Mouse (Mus musculus) forebrain, embryonic 11.5 days (tissue): ENCODE data around the gene Dnajc5. TPM values are rescaled to one million over a fixed set of nuclear protein-coding genes. Genes with fewer than 3 reads are reported as not detected.
A peak's percentile ranks its signal among the peaks of the same experiment; 100 is the strongest.

ENCODE experiments used
- ATAC-seq: fragments of 200-750 bp; cut with Nextera tagmentation; replicated peaks from 2 replicates; pipeline ENCODE4 v1.8.0; 2017; ENCODE audit warnings: moderate TSS enrichment; ENCODE audit not compliant: low FRiP score
- DNase-seq: peaks from one replicate; pipeline ENCODE4 v3.0.0-alpha.2; 2017; ENCODE audit warnings: low spot score
- H3K27ac ChIP-seq: fragments of 300-500 bp; sonication (generic); 2 replicates; pipeline ENCODE4 v1.5.1; 2014; ENCODE audit warnings: low read depth, low read length
- H3K27me3 ChIP-seq: fragments of 300-500 bp; sonication (generic); 2 replicates; pipeline ENCODE4 v1.6.1; 2014; ENCODE audit warnings: mild to moderate bottlenecking, low read length, mixed read lengths; ENCODE audit not compliant: control insufficient read depth, insufficient read depth
- H3K36me3 ChIP-seq: fragments of 300-500 bp; sonication (generic); 2 replicates; pipeline ENCODE4 v1.6.1; 2014; ENCODE audit warnings: mild to moderate bottlenecking, low read length, moderate library complexity, mixed read lengths; ENCODE audit not compliant: control insufficient read depth, insufficient read depth
- H3K4me1 ChIP-seq: fragments of 300-500 bp; sonication (generic); replicated peaks from 2 replicates; pipeline ENCODE4 v1.6.1; 2014; ENCODE audit warnings: low read length, mixed read lengths; ENCODE audit not compliant: control insufficient read depth, insufficient read depth
- H3K4me2 ChIP-seq: fragments of 300-500 bp; sonication (generic); 2 replicates; pipeline ENCODE4 v1.6.1; 2014; ENCODE audit warnings: low read depth, mild to moderate bottlenecking, low read length, moderate library complexity, mixed read lengths; ENCODE audit not compliant: severe bottlenecking
- H3K4me3 ChIP-seq: fragments of 300-500 bp; sonication (generic); 2 replicates; pipeline ENCODE4 v1.5.1; 2014; ENCODE audit warnings: low read depth, low read length
- H3K9ac ChIP-seq: fragments of 300-500 bp; sonication (generic); 2 replicates; pipeline ENCODE4 v1.6.1; 2014; ENCODE audit warnings: low read length
- H3K9me3 ChIP-seq: fragments of 300-500 bp; sonication (generic); 2 replicates; pipeline ENCODE4 v1.6.1; 2016; ENCODE audit warnings: low read length, mixed read lengths; ENCODE audit not compliant: control insufficient read depth
- WGBS: fragments of 180-500 bp; shearing (Covaris S2); extraction: QIAGEN DNeasy Blood & Tissue Kit; methylation state at CpG from one replicate; pipeline ENCODE4 v1.1.7; 2014; 5-methylcytosine and 5-hydroxymethylcytosine counted together
- microRNA-seq: library from miRNA; unstranded; fragments of <30 nt; microRNA quantifications from one replicate; pipeline ENCODE4, GENCODE M21; 2016; ENCODE audit not compliant: insufficient number of aligned reads
- polyA plus RNA-seq: library from polyadenylated mRNA; unstranded; fragments of >200 nt; fragmentation: Nextera tagmentation; extraction: Ambion mirVana; gene quantifications from 2 replicates; pipeline ENCODE4 v1.2.1, GENCODE M21; 2014

Gene Dnajc5
- polyA plus RNA-seq, 1 experiment from 2014 or later, result 103 TPM

DNA sequence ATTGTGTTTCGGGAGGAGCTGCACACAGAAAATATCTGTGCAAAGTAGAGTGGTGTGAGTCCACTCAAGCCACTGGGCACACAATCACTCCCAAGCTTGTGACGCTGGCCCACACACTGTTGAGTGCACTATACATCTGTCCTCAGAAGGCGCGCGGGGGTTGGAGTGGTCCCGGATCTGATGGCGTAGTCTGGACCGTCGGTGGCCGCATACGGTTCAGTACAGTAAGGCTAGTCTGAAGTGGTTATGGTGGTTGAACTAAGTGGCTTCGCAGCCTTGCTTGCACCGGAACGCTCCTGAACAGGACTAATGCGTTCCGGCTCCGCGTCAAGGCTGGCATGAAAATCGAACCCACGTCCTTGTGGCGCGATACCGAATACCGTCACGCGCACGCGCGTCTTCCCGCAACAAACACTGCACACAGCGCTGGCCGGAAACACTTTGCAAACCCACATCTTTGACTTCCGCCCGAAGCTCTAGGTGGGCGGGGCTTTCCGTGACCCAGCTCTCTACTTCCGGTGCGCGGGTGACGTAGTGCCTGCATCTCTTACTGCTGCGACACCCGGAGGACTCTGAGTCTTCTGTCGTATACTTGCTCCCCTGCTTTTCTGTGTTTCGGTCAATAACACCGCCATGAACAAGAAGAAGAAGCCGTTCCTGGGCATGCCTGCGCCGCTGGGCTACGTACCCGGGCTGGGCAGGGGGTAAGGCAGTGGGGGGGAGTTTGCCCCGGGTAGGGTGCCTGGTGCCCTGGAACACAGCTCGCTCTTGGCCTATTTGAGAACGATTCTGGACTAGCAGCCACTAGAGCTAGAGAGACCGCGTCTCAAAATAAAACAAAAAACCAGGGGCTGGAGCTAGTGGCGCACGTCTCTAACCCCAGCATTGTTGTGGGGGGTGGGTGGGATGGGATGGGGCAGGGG is 80.8 kb downstream of the Dnajc5 start:
- Histone ChIP-seq H3K4me2 (peak overlapping the region; percentile 92), H3K36me3 (no peaks in the 10 kb centered on the region; the same call in 1 of the 2 replicates), H3K27ac (peak overlapping the region; percentile 53; the same call in 1 of the 2 replicates), H3K4me3 (peak overlapping the region; percentile 64), H3K9ac (peak overlapping the region; percentile 72), H3K27me3 (no peaks in the 10 kb centered on the region), H3K9me3 (no peaks in the 10 kb centered on the region), H3K4me1 (peaks cover 10% of the 10 kb centered on the region; the same call in 1 of the 2 replicates)
- DNase-seq, result peak; percentile 98
- ATAC-seq, result peak; percentile 94
- 1% methylated on average over 57 of the region's 57 CpGs for WGBS

DNA sequence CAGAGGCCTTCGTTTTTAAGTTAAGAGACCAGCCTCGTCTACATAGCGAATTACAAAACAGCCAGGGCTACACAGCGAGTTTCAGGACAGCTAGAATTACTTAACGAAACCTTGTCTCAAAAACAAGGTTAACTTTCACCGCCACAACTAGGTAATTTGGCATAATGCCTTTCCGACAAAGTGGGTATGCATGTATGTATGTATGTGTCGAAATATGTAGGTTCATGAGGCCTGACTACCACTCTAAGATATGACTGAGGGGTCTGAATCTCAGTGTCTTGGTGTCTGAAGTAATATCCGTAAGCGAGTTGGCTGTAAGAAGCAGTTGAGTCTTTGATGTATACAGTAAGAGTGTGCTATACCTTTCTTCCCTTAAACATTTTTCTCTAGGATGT is 81.5 kb downstream of the Dnajc5 start:
- Histone ChIP-seq H3K4me1 (peaks cover 10% of the 10 kb centered on the region; the same call in 1 of the 2 replicates), H3K27me3 (no peaks in the 10 kb centered on the region), H3K4me2 (peak overlapping the region; percentile 92), H3K9me3 (no peaks in the 10 kb centered on the region), H3K4me3 (peak overlapping the region; percentile 64), H3K36me3 (no peaks in the 10 kb centered on the region), H3K27ac (no peak overlapping the region), H3K9ac (peak overlapping the region; percentile 71)
- ATAC-seq, result no peak
- no peak for DNase-seq
- WGBS, result 29% methylated on average over 10 of the region's 10 CpGs

DNA sequence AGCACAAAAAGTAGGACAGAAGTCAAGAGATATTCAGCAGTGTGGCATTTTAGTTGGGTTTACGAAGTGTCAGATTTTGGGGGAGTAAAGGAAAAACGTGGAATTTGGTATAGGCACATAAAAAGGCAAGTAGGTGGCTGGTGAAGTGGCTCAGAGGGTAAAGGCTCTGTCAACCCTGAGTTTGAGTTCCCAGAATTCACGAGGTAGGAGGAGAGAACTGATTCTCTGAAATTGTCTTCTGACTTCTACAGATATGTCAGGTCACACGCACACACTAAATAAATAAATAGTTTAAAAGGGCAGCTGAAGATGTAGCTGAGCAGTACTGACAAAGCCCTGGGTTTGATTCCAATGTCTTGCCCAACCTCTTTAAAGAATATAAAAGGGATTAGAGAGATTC is 82.1 kb downstream of the Dnajc5 start:
- Histone ChIP-seq H3K9ac (no peak overlapping the region), H3K4me3 (no peak overlapping the region), H3K27ac (no peak overlapping the region), H3K4me1 (peaks cover 10% of the 10 kb centered on the region; the same call in 1 of the 2 replicates), H3K4me2 (no peak overlapping the region), H3K36me3 (no peaks in the 10 kb centered on the region), H3K27me3 (no peaks in the 10 kb centered on the region), H3K9me3 (no peaks in the 10 kb centered on the region)
- 84% methylated on average over 4 of the region's 4 CpGs for WGBS
- no peak for DNase-seq
- ATAC-seq, result no peak

Small RNA genes lying within 50 kb of the gene (microRNA-seq; reads per million reads assigned to microRNA genes)
- not detected for gene Mir7006

Other genes starting within 250 kb of the Dnajc5 start
- 21.7 and 22.9 TPM in 2 replicates for gene Gmeb2, start 232.4 kb upstream of the Dnajc5 start, polyA plus RNA-seq
- 212 and 228 TPM in 2 replicates for gene Stmn3, start 206.0 kb upstream of the Dnajc5 start, polyA plus RNA-seq
- gene Rtel1, start 200.7 kb upstream of the Dnajc5 start, polyA plus RNA-seq, result 66.5 and 68.3 TPM in 2 replicates
- gene Zgpat, start 155.6 kb upstream of the Dnajc5 start, polyA plus RNA-seq, result 52.3 and 54.7 TPM in 2 replicates
- 64.5 and 77.0 TPM in 2 replicates for gene Arfrp1, start 155.1 kb upstream of the Dnajc5 start, polyA plus RNA-seq
- gene Lime1, start 140.4 kb upstream of the Dnajc5 start, polyA plus RNA-seq, result 26.2 and 32.7 TPM in 2 replicates
- gene Zbtb46, start 61.1 kb upstream of the Dnajc5 start, polyA plus RNA-seq, result 14.2 and 16.1 TPM in 2 replicates
- 0.15 TPM in 1 of 2 replicates, not detected in the other for gene Abhd16b, start 27.3 kb upstream of the Dnajc5 start, polyA plus RNA-seq
- 143 and 148 TPM in 2 replicates for gene Tpd52l2, start 23.3 kb upstream of the Dnajc5 start, polyA plus RNA-seq
- 51.0 and 51.5 TPM in 2 replicates for gene Uckl1, start 64.4 kb downstream of the Dnajc5 start, polyA plus RNA-seq
- 76.5 and 82.4 TPM in 2 replicates for gene Prpf6, start 71.4 kb downstream of the Dnajc5 start, polyA plus RNA-seq
- 53.7 and 60.7 TPM in 2 replicates for gene Zfp512b, start 72.3 kb downstream of the Dnajc5 start, polyA plus RNA-seq
- 52.0 and 58.5 TPM in 2 replicates for gene Samd10, start 78.7 kb downstream of the Dnajc5 start, polyA plus RNA-seq
- gene Gm29797, start 136.5 kb downstream of the Dnajc5 start, polyA plus RNA-seq, result not detected in 2 replicates
- gene Sox18, start 151.2 kb downstream of the Dnajc5 start, polyA plus RNA-seq, result 15.8 and 18.8 TPM in 2 replicates
- gene Tcea2, start 159.8 kb downstream of the Dnajc5 start, polyA plus RNA-seq, result 21.1 and 22.6 TPM in 2 replicates
- gene Rgs19, start 173.5 kb downstream of the Dnajc5 start, polyA plus RNA-seq, result 64.7 and 74.8 TPM in 2 replicates
- gene Lkaaear1, start 178.0 kb downstream of the Dnajc5 start, polyA plus RNA-seq, result not detected in 2 replicates
- 12.8 and 15.8 TPM in 2 replicates for gene Oprl1, start 194.5 kb downstream of the Dnajc5 start, polyA plus RNA-seq
- gene Myt1, start 242.8 kb downstream of the Dnajc5 start, polyA plus RNA-seq, result 26.6 and 27.3 TPM in 2 replicates